Mouse (Mus musculus): ENCODE results near the gene Aff2.

Aff2 gene

DNA sequence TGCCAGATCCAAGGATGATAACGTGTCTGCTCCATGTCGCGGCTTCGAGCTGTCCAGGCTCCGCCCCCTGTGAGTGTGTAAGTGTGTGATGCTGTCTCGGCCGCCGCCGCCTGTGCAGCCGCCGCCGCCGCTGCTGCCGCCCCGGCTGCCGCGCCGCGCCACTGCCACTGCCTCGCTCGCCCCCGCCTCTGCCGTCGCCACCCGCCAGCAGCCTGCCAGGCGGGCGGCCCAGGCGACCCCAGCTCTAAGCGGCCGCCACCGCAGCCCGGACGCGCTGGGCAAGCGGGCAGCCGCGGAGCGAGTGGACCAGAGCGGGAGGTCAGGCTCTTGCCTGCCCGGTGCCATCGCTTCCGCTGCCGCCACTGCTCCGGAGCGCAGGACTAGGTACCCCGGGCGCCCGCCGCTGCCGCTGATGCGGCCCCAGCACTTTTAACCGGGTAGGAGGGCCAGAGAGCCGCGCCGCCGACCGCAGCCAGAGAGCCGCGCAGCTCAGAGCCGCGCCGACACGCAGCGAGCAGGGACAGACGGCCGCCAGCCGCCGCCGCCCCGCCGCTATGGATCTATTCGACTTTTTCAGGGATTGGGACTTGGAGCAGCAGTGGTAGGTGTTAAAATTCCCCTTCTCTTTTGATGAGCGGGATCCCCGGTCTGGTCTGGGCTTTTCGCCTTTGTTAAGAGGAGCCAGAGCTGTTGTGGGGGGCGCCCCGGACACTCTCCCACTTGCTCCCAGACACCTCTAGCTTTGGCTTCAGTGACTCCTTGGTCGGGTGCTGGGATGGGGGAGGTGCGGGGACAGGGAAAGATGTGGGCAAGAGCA lies at the start of gene Aff2:
Gene Aff2, plus strand, starts transcription at position 57 of the 817 bp plus-strand sequence.
- DNase-seq: peak; percentile 53

DNA sequence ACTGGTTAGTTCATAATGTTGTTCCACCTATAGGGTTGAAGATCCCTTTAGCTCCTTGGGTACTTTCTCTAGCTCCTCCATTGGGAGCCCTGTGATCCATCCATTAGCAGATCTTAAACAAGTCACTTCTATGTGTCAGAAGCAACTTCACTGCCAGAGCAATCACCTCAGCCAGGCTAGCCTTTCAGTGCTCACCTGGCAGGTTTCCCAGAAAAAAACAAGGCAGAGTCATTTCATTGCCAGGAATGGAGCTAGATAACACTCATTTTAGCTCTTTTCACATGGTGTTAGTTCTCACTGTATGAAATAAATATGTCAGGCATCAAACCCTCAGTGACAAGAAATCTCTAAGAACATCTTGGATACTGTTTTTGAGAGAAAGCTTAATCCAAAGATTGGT lies 22.8 kb upstream of the Aff2 start:
- peak; percentile 17 for DNase-seq

DNA sequence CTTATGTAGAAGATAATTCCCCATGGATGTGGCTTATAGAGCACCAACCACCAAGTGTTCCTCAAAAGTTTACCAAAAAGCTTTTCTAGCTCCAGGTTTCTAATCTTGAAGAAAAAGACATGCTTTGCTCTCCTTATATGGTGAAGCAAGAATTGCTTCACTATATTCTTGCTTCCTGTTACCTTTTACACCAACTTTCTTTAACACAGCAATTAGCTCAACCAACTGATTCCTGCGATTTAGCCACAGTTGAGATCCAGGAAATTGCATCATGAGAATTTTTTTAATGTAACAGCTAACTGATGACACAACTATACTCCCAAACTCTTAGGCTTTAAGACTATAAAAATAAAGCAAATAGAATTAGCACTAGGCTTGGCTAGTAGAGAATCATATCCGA lies 4.5 kb upstream of the Aff2 start:
- no peak for DNase-seq

DNA sequence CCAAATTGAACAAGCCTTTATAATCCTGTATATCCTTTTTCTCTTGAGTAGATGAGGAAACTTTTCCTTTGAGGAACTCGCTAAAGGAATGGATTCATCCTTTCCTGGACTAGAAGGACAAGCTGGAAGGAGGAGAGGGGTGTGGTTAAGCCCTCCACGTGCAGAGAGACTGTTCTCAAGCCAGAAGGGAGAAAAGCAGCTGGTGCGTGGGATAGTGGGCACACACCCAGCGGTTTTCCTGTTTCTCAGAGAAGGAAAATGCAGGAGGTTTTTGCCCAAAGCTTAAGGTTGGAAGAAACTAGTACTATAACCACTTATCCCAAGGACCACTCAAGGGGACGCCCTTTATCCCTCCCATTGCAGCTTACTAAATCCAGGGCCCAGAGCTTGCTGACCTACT lies 734 bp upstream of the Aff2 start:
- peak; percentile 15 for DNase-seq

DNA sequence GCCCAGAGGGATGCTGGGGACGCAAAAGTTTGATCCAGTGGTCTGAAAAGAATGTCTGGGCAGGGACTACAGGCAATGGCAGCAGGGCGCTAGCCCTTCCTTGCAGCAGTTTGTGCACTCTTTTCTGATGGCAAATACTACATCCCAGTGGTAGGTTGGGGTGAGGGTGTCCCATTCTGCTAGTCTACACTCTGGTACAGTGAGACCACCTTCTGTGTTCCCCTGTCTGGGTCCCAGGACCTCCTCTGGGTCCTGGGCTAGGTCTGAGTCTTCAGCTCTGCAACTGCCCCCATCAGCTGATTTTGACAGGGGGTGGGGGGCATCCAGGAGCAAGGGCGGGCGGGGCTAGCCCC lies 233 bp upstream of the Aff2 start:
- DNase-seq: no peak

DNA sequence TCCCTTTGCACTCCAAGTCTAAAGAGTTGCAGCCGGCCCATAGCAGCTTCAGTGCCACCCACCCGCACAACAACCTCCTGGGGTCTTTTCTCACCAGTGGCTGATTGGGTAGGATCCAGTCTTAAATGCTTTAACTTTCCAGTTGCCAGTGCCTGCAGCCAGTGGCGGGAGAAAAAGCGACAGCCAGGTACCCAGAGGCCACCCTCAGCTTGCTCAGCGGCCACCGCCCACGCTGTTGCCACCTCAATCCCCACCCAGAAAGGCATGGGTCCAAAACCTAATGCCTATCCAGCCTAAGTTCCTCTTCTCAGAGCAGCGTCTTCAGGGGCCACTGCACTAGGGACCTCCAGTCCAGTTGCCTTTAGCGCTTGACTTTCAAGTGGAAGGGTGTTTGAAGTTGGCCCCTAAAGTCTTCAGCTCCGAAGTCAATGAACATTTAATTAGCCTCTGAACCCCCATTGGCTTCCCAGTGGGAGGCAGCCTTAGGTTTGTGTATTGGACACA lies 1.0 kb downstream of the Aff2 start:
- no peak for DNase-seq

DNA sequence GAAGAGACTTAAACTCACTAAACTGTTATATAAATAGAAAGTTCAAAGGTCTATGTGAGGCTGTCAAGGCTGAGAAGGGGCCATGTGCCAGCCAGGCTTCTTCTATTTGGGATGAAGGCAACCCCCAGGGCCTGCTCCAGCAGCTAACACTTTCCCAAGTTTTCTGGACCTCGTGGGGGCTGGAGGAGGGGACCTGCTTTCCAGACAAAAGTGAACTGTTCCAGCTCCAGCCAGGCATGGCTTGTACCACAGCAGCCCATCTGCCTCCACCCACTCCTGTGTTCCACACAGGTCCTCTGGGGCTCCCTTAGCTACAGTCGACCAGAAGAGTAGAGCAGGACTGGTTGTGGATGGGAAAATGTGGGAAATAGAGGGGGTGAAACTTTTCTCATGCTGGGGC lies 4.1 kb downstream of the Aff2 start:
- DNase-seq: no peak

DNA sequence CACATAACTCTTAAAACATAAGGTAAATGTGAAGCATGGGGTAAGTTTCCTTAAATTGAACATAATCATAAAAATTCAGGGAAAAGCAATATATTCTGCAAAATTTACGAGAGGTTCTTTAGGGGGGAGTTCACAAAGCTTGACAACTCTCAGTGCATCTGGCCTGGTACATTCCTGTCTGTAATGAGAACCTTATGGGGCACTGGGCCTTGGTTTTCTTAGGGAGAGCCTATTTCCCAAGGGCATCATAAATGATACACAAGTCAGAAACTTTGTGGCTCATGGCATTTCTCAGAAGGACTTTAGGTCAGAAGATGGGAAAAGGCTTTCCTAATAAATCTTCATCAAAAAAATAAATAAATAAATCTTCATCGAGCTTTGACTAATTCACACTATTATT lies 13.2 kb downstream of the Aff2 start:
- no peak for DNase-seq

DNA sequence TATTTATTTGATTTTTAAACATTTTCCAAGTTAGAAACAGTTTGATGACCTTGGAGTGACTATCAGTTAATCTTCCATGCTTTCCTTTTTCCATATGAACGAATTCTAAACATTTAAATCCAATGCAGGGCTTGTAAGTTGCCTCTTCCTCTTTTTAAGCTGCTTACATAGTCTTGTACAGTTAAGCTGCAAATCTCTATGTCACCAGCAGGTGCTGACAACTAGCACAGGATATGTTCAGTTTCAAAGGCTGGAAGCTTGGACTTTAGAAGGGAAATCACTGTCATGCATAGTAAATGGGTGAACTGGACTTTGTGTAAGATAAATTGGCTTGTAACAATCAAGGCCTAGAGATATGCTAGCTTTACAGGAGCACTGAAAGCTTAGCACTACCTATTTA lies 29.6 kb downstream of the Aff2 start:
- no peak for DNase-seq

DNA sequence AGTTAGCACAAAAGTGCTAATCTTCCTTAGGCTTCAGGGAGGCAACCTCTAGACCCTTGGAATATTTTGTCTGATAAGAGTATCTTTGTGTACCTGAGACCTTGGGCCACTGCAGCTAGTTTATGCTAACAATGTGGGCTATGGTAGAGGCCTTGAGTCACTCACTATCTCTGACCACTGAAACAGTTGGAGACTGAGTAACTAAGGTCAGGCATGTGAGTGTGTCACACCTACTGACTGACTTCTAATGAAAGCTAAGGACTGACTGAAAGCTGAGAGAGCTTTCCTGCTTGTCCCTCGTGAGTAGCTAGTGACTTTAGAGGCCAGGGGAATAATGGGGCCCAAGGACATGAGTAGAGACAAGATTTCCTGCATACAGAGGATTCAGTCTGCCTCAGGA lies 54.9 kb downstream of the Aff2 start:
- DNase-seq: no peak

DNA sequence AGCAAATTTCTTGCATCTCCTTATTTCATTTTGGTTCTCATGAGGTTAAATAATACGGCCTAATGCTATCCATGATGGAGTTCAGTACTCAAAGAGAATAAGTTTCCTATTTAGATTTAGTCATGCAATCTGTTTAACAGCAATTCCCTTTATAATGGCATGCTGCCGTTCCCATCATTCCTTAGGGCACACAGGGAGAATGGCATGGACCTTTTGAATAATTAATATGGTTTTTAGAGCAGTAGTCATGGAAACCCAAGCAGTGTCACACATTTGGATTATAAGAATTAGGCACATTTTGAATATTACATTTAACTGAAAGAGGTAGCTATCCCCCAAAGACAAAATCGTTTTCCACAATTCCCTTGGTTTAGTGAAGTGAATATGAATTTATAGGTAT lies 78.3 kb downstream of the Aff2 start:
- no peak for DNase-seq

DNA sequence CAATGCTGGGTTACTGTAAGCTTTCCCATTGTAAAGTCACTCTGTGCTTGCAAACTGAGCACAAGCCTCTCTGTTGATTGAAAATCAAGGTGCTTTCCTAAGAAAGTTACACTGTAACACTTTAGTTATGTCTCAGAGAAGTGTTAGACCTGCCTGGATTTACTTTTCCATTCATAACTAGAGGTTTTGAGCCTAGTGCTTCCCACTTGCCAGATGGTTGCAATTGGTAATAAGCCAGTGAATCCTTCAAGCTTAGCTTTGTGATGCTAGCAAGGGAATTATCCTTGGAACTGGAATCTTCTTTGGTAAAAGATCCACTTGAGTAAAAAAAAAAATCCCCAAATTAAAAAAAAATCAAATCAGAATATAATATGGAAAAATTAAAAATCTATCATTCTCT lies 81.8 kb downstream of the Aff2 start:
- DNase-seq: peak; percentile 44

DNA sequence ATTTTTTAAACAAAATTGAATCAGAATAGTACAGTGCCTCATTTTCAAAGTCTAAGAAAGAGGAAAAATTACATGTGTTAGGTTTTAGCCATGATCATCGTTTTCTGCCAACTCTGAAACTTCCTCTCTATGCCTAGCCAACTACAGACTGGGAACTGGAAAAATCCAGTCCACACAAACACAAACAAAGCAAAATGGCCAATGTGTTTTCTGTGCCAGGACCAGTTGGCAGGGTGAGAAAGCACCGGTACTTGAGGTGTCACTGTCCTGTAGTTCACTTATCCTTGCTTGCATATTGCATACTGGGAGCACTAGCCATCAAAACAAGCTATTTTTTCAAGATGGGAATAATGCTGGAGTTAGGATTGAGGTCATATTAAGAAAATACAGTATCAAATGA lies 100.8 kb downstream of the Aff2 start:
- no peak for DNase-seq

DNA sequence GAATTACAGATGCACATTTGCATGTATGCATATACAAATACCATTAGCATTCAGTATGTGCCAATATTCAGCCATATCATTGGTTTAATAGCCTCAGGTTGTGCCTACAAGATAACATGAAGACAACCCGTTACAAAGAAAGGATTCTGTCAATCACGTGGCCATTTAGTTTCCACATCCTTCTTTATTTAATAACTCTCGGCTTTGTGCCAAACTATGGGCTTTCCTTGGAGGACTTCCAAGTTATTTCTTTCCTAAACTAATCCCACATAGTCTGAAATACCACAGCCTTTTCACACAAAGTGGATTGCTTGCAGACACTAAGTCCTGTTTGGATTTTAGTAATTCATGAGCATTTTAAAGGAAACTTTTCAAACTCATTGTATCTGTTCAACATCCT lies 142.0 kb downstream of the Aff2 start:
- DNase-seq: no peak

DNA sequence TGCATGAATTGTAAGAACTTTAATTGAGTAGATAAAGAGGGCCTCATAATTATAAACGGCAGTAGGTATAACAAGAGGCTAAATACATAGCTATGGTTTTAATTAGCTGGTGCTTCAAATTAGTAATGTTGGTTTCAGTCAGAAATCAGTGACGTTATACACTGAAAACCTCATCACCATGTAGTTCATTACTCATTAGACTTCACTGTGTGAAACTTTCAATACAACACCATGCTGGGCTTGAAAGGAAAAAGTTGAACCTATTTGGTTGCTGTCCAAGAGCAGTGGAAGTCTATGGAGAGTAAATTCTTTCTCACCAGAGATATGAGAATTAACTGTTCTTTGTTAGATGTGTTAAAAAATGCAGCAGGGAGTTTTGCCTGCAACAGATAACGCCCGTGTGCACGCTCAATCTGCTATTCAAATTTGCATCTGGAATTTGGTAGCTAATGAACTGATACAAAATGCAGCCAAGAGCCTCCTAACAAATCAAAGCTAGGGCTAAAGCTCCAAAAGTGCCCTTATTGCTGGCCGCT lies 158.0 kb downstream of the Aff2 start:
- no peak for DNase-seq

DNA sequence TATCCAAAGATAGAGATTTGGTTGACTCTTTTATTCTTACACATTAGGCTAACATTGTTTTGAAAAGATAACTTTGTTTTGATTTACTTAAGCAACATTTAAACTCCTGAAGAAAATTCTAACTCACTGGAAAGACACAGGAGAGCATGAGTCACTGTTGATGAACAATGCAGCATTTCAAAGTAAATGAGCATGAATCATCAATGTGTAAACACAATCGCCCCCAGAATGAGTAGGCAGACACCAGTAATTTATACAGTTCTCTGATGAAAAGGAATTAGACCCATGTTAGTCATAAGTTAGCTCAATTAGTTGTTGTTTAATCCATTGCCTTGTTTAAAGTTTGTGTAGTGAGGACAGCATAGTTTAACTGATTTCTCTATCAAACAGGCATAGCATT lies 180.7 kb downstream of the Aff2 start:
- DNase-seq: no peak

DNA sequence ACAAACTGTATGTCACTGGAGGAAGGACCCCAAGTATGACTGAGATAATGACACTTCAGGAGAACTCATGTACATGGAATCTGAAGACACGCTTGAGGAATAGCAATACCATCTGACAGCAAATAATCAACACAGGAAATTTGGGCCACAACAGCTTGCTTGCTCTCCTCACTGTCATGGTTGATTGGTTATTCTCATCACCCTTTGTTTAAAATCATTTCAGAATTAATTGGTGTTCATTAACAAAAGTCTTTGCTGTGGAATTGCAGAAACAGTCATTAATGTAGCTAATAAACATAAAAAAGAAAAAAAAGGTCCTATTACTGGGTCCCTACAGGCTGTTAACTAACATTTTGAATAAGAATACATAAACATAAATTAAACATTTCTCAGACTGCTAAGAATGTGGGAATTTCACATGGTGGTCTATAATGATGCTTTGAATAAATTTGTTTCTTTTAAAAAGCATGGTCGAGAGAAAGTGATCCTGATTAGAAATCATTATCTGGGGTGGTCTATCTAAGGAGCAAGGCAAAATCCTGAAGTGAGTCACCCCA lies 219.9 kb downstream of the Aff2 start:
- no peak for DNase-seq

DNA sequence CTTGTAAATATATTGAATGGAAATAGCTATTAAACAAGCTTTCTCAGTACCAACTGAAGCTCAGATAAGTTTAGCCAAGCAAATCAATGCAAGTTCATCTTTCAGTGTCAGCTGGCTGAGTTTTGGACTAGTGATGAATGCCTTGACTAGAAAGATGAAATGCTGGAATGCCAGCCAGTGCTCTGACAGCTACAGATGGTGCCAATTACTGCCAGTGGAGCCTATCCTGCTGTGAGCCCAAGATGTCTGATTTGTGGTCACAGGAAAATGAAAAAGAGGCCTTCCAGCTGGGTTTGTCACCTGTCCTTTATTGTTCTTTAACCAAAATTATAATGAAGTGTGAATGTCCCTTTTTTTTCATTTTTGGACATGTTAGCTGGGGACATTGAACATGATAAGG lies 248.7 kb downstream of the Aff2 start:
- peak; percentile 72 for DNase-seq

DNA sequence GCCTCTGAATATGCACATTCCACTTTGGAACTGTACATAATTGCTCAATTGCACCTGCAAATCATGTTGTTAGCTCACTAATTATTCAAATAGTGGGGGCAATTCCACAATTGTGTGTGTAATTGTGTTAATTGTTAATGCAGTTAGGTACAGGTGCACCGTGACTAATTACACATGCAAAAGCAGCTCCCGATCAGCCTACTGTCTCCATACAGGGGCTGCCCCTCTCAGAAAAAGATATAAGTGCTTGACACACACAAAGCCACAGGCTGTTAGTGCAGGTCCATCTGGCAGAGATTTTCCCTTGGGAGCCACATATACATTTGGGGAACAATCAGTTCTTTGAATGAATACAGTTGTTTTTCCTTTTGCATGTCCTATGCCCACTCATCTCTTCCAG lies 302.9 kb downstream of the Aff2 start:
- DNase-seq: no peak

DNA sequence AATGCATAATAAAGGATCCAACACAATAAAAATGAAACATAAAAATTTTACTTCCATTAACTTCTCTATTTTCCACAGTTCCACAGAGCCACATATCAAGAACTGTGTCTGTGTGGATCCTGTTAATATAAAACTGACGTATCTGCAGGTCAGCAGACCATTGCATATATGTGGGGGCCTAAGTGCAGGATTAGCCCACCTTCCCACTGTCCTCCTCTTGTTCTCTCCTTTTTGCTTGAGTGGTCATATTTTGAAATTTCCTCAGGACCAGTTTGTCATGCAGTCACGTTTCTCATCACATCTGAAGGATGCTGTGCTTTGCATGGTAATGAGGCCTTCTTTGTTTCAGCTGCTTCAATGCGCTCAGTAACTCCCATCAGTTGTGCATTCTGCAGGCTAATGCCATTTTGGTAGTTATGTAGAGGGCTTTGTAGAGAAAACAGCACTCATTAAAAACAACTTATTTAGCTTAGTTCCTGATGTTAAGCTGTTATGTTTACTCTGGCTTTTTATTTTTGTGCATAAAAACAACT lies 306.1 kb downstream of the Aff2 start:
- no peak for DNase-seq

DNA sequence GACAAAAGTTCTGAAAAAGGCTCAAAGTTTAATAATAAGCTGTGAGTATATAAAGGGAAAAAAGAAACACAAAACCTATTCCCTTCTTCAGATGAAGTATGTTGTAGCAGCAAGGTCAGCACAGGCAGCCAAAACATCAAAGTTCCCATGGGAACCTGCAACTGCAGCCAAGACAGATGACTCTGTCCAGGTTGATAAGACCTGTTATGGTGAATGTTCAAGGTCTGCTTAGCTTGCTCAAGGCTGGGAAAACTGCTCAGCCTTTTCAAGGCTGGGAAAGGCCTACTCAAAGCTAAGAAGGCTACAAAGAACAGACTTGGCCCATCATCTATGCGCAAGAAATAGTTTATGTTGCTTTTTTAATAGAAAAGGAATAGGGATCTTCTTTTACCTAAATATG lies 315.6 kb downstream of the Aff2 start:
- no peak for DNase-seq

DNA sequence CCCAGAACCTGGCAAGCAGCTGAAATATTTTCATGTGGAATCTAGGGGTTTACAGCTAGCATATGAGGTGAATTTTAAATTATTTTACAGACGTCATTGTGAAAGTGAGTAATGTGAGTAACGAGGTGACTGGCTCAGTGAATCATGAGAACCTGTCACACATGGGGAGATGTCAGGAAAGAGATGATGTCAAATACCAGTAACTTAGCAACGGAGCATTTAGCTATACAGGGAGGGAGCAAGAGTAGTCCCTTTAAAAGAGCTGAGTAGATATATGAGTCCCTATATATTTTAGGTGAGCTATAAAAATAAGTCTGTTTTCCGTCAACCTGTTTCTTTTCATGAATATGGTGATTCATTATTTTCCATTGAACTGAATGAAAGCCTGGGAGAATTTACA lies 338.7 kb downstream of the Aff2 start:
- DNase-seq: no peak

DNA sequence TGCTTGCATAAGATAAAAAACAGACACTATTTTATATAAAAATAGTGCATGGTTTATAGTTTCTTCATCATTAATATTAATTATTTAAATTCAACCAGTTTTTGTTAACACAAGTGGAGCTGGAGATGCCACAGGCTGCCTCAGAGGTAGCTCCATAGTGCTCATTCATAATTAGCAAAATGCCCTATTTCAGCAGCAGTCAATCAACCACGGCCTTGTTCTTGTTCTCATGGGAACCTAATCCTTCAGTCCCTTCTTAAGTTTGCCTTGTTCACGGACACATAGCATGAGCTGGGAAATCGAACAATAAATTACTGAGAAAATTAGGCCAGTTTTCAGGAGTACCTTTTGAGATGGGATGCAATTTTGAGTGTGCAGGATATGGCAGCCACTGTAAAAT lies 378.9 kb downstream of the Aff2 start:
- DNase-seq: no peak

DNA sequence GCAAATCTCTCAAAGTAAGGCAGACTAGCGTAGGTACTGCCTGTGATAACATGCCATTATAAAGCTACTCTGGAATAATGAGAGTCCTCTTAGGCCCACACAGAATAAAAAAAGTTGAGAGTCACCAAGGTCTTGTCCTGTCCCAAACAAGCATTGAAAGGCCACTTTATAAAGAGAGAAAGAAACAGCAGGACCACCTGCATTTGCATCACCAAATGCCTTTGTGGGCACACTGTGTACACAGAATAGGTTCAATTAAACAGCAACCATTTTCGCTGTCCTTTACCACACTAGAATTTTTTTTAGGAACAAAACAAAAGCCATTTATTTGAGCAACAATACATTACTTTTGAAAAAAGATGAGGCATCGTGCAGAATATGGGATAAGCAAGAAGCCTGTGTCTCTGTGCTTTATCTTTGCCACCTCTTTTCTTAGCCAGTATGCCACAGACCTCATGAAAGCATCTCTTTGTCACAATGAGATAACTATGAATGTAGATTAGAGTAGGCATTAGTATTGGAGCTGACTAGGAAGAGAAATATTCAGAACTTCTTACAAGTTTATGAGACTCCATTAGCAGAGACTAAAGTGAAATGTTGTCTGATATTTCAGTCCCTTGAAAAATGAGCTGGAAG lies 385.0 kb downstream of the Aff2 start:
- DNase-seq: no peak

All from cerebellum, adult 9-10 months (tissue).